Mouse (Mus musculus): ENCODE measurements around the gene Map4k5.

- no peak for TF ChIP-seq CTCF (IDR thresholded peaks at IDR 0.05; ENCODE audit: control insufficient read depth, insufficient read depth, insufficient replicate concordance, low read depth, low read length)
- TF ChIP-seq POLR2A (IDR thresholded peaks at IDR 0.05; ENCODE audit: control insufficient read depth, low read depth, low read length) = no peak
Measured at GRCm38 (mm10) chr12:69805148-69805547, 87.9 kb downstream of the Map4k5 start.
